Mouse (Mus musculus) heart, postnatal 0 days (tissue): ENCODE results near the gene 1700001L19Rik. TPM values are rescaled to one million over a fixed set of nuclear protein-coding genes. Genes with fewer than 3 reads are reported as not detected.

Experiments used
- ATAC-seq: fragments of 200-750 bp; cut with Nextera tagmentation; 2 replicates; pipeline ENCODE4 v1.8.0; 2017; ENCODE audit warnings: low read depth, moderate number of reproducible peaks, moderate library complexity; ENCODE audit not compliant: insufficient read depth
- DNase-seq: peaks from one replicate; pipeline ENCODE4 v3.0.0-alpha.2; 2016; ENCODE audit warnings: low spot score
- H3K27ac ChIP-seq: fragments of 300-500 bp; sonication (generic); 2 replicates; pipeline ENCODE4 v1.5.1; 2014; ENCODE audit warnings: low read depth, mild to moderate bottlenecking
- H3K27me3 ChIP-seq: fragments of 300-500 bp; sonication (generic); 2 replicates; pipeline ENCODE4 v1.6.1; 2014; ENCODE audit warnings: low read length, mixed read lengths; ENCODE audit not compliant: control insufficient read depth, insufficient read depth
- H3K36me3 ChIP-seq: fragments of 300-500 bp; sonication (generic); replicated peaks from 2 replicates; pipeline ENCODE4 v1.6.1; 2014; ENCODE audit warnings: low read length, mixed read lengths; ENCODE audit not compliant: control insufficient read depth, insufficient read depth
- H3K4me1 ChIP-seq: fragments of 300-500 bp; sonication (generic); 2 replicates; pipeline ENCODE4 v1.6.1; 2014; ENCODE audit warnings: antibody characterized with exemption; ENCODE audit not compliant: control insufficient read depth, insufficient read depth
- H3K4me2 ChIP-seq: fragments of 300-500 bp; sonication (generic); 2 replicates; pipeline ENCODE4 v1.6.1; 2014; ENCODE audit warnings: low read depth, mild to moderate bottlenecking, low read length, moderate library complexity
- H3K4me3 ChIP-seq: fragments of 300-500 bp; sonication (generic); 2 replicates; pipeline ENCODE4 v1.5.1; 2014; ENCODE audit warnings: low read depth, low read length
- H3K9ac ChIP-seq: fragments of 300-500 bp; sonication (generic); replicated peaks from 2 replicates; pipeline ENCODE4 v1.6.1; 2014; ENCODE audit warnings: low read depth, low read length, mixed read lengths
- H3K9me3 ChIP-seq: fragments of 300-500 bp; sonication (generic); replicated peaks from 2 replicates; pipeline ENCODE4 v1.6.1; 2016; ENCODE audit warnings: low read length; ENCODE audit not compliant: control insufficient read depth
- CTCF ChIP-seq: IDR thresholded peaks from 2 replicates; pipeline ENCODE4 v1.5.1; 2016; ENCODE audit warnings: antibody characterized with exemption, control low read depth, low read depth
- EP300 ChIP-seq: IDR thresholded peaks from 2 replicates; pipeline ENCODE4 v1.6.1; 2016; ENCODE audit warnings: antibody characterized with exemption, low read depth
- WGBS: fragments of 180-500 bp; shearing (Covaris S2); extraction: QIAGEN DNeasy Blood & Tissue Kit; methylation state at CpG from one replicate; pipeline ENCODE4 v1.1.7; 2014; 5-methylcytosine and 5-hydroxymethylcytosine counted together
- polyA plus RNA-seq: library from polyadenylated mRNA; unstranded; fragments of >200 nt; fragmentation: Nextera tagmentation; extraction: Ambion mirVana; gene quantifications from 2 replicates; pipeline ENCODE4 v1.2.1, GENCODE M21; 2015
- total RNA-seq: library from RNA; depleted of rRNA; stranded (reverse); fragments of >200 nt; gene quantifications from 2 replicates; pipeline ENCODE4 v1.2.3, GENCODE M21; 2014; ENCODE audit warnings: low replicate concordance

The 1700001L19Rik gene
- total and polyA plus RNA-seq, 2 experiments from 2014 or later = 0.29 TPM; not detected in 1

DNA sequence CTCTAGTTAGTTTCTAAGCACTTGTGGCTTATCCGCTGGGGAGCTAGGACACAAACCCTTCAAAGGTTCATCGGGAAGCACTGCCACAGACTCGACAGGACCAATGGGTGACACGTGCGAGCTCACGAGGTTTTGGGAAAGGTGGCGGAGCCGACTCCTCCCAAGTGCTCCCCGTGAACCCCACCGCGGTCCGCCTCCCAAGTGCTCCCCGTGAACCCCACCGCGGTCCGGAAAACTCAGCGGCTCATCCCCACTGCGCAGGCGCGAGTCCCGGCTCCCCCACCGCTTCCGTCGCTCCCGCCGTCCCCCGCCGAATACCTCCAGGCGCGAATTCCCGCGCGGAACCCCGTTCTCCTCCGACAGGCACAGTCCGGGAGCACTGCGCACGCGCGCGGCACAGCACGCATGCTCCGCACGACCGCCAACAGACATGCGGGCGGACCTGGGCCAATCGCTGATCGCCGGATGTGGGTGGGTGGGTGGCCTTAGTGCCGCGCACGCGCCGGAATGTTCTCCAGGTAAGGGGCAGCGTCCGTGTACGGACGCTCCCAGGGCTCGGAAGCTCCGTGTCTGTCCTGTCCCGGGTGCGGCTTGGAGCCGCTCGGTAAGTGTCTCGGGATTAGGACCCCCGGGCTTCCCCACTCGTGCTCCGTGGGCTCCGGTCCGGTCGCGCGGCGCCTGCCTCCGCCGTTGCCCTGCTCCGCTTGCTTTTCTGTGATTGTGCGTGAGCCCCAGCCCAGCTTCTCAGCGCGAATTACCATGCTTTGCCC lies 15.3 kb upstream of the 1700001L19Rik start, which contains the start of the genes Mtrr and Fastkd3:
Mtrr (minus strand) TSS at position 403 of the 770 bp plus-strand sequence.
Fastkd3 (plus strand) TSS at position 488 of the 770 bp plus-strand sequence.
- ATAC-seq = peak; percentile 99
- H3K9me3 ChIP-seq = no peaks in the 10 kb centered on the region
- peak within 1 kb of the TSS; percentile 73 for H3K4me3 ChIP-seq
- under 1% methylated on average over 80 of the region's 81 CpGs for WGBS
- peak; percentile 95 for DNase-seq
- H3K4me1 ChIP-seq = 0 out of 2 replicates have a peak, but pooled peaks cover 7% of the 10 kb centered on the region
- peak within 1 kb of the TSS; percentile 64 for H3K9ac ChIP-seq
- no peaks in the 10 kb centered on the region for H3K27me3 ChIP-seq
- H3K4me2 ChIP-seq = peak within 1 kb of the TSS; percentile 87
- peaks cover 37% of the 10 kb centered on the region for H3K36me3 ChIP-seq
- peak within 1 kb of the TSS; percentile 72 for H3K27ac ChIP-seq
- TF ChIP-seq CTCF = no peak
- no peak for TF ChIP-seq EP300

DNA sequence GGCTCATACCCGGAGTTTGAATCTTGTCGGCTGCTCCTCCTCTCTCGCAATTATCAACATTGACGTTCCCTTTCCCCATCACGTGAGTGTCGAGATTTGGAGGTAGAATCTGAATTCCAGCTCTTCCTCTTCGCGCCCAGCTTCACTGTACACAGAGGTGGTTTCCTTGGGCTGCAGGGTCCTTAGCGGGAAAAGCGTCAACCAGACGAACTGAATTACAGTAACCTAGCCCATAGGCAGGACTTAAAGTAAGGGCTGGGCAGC lies 14.8 kb upstream of the 1700001L19Rik start:
- H3K4me2 ChIP-seq = peak overlapping the region; percentile 87
- peak overlapping the region; percentile 73 for H3K4me3 ChIP-seq
- H3K27ac ChIP-seq = peak overlapping the region; percentile 72
- WGBS = under 1% methylated on average over 11 of the region's 11 CpGs
- H3K9me3 ChIP-seq = no peaks in the 10 kb centered on the region
- no peak for TF ChIP-seq CTCF
- TF ChIP-seq EP300 = no peak
- ATAC-seq = no peak
- H3K9ac ChIP-seq = peak overlapping the region; percentile 64
- H3K27me3 ChIP-seq = no peaks in the 10 kb centered on the region
- H3K36me3 ChIP-seq = peaks cover 37% of the 10 kb centered on the region
- no peak for DNase-seq
- 0 out of 2 replicates have a peak, but pooled peaks cover 7% of the 10 kb centered on the region for H3K4me1 ChIP-seq

DNA sequence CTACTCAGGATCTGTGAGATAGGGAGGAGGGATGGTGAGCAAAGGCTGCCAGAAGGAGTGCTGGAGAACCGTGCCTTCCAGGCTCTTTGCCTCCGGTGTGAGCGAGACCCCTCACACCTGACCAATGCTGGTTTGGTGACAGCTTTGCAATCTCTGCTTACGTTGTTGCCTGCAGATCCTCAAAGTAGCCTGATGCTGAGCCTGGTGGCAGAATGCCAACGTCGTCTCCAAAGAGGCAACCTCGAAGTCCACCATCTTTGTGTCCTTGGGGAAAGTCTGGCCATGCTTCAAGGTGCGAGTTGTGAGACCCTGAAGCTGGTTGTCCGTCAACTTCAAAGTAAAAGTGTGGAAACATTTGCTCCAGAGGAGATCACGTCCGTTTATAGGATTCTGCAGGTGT lies 13.3 kb upstream of the 1700001L19Rik start:
- 0 out of 2 replicates have a peak, but pooled peaks cover 7% of the 10 kb centered on the region for H3K4me1 ChIP-seq

DNA sequence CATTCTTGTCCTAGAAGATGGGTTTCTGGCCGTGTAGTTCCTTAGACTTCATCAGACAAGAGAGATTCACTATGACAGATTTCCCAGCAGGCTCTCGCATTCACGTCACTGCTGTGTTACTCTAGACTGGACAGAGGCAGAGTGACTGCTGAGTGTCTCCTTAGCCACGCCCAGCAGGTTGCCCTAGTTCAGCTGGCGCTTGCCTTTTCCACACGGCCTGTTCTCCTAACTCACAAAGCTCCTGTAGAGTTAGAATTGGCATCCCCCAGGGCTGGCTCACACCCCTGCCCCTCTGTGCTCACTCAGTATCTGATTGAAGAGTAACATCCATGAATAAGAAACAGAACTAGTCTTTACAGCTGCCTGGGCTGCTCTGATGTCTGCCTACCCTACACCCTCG lies 11.8 kb upstream of the 1700001L19Rik start:
- 0 out of 2 replicates have a peak, but pooled peaks cover 7% of the 10 kb centered on the region for H3K4me1 ChIP-seq
- no peak for ATAC-seq
- DNase-seq = no peak
- H3K9ac ChIP-seq = no peak overlapping the region
- no peak overlapping the region for H3K4me2 ChIP-seq
- no peaks in the 10 kb centered on the region for H3K27me3 ChIP-seq
- 87% methylated on average over 7 of the region's 7 CpGs for WGBS
- TF ChIP-seq CTCF (no peak), EP300 (no peak)
- no peak overlapping the region for H3K27ac ChIP-seq
- no peaks in the 10 kb centered on the region for H3K9me3 ChIP-seq
- peaks cover 64% of the 10 kb centered on the region for H3K36me3 ChIP-seq
- no peak overlapping the region for H3K4me3 ChIP-seq

More for the DNA sequence above, 13.3 kb upstream of the 1700001L19Rik start:
- no peak for ATAC-seq
- no peaks in the 10 kb centered on the region for H3K27me3 ChIP-seq
- H3K4me2 ChIP-seq = no peak overlapping the region
- no peak overlapping the region for H3K4me3 ChIP-seq
- DNase-seq = no peak
- no peak overlapping the region for H3K9ac ChIP-seq
- H3K27ac ChIP-seq = no peak overlapping the region
- H3K9me3 ChIP-seq = no peaks in the 10 kb centered on the region
- peaks cover 49% of the 10 kb centered on the region for H3K36me3 ChIP-seq
- TF ChIP-seq CTCF (no peak), EP300 (no peak)
- WGBS = 81% methylated on average over 11 of the region's 11 CpGs

DNA sequence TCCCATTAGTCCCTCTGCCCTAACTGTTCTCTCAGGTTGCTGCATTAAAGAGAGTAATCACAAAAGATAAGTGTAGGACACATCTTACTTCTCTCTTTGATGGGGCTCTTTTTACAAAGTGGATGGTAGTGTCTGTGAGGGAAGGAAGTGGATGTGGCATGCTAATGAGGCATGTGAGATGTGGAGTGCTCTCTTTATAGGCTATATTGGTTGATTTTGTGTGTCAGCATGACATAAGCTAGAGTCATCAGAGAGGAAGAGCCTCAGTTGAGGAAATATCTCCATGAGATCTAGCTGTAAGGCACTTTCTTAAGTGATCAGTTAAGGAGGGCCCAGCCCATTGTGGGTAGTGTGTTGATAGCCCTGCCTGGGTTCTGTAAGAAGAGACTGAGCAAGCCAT lies 8.9 kb upstream of the 1700001L19Rik start:
- ATAC-seq (no peak), DNase-seq (no peak)
- H3K4me2 ChIP-seq = no peak overlapping the region
- H3K9ac ChIP-seq = no peak overlapping the region
- no peaks in the 10 kb centered on the region for H3K9me3 ChIP-seq
- no peaks in the 10 kb centered on the region for H3K27me3 ChIP-seq
- no peak overlapping the region for H3K27ac ChIP-seq
- H3K36me3 ChIP-seq = peaks cover 93% of the 10 kb centered on the region
- H3K4me1 ChIP-seq = no peaks in the 10 kb centered on the region
- no peak for TF ChIP-seq EP300
- H3K4me3 ChIP-seq = no peak overlapping the region

DNA sequence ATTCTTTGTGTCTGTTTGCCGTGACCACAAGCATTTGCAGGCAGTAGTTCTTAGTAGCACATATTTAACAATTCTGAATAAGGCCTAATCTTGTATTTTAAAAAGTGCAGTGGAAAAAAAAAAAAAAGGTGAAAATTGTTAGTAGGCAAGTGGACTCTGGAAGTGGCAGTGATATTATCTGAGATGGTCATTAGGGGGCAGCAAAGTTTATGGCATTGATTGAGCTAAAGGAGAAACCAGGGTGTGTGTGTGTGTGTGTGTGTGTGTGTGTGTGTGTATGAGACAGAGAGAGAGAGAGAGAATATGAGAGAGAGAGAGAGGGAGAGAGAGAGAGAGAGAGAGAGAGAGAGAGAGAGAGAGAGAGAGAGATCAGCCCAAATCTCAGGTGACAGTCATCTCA lies 3.4 kb upstream of the 1700001L19Rik start:
- no peak overlapping the region for H3K4me2 ChIP-seq
- peaks cover 45% of the 10 kb centered on the region for H3K36me3 ChIP-seq
- TF ChIP-seq EP300 (no peak), CTCF (peak; percentile 37)
- no peak overlapping the region for H3K27ac ChIP-seq
- DNase-seq = no peak
- H3K9me3 ChIP-seq = no peaks in the 10 kb centered on the region
- no peak for ATAC-seq
- no peaks in the 10 kb centered on the region for H3K27me3 ChIP-seq
- H3K4me3 ChIP-seq = no peak overlapping the region
- H3K9ac ChIP-seq = no peak overlapping the region
- WGBS = 65% methylated on average over 1 of the region's 1 CpGs
- no peaks in the 10 kb centered on the region for H3K4me1 ChIP-seq
